Mouse (Mus musculus): Measurements from ENCODE around the gene Mrps26. TPM values are rescaled to one million over a fixed set of nuclear protein-coding genes. Genes with fewer than 3 reads are reported as not detected.
"Not testable (repeated sequence)": the region's sequence is repeated elsewhere in the genome, so short reads cannot be mapped to it uniquely, and the experiment has no call there.

Gene Mrps26
- 101 and 110 TPM in 2 replicates for polyA plus RNA-seq (2014; fragmentation: Nextera tagmentation; extraction: Ambion mirVana)

GRCm38 (mm10) chr2:130563212-130564055 is at the start of gene Mrps26:
TSS of gene Mrps26 (plus strand) at chr2:130563742.
- Histone ChIP-seq H3K27me3 (ENCODE audit: control insufficient read depth, insufficient read depth, low read length) (no peaks in the 10 kb centered on the region), H3K36me3 (ENCODE audit: control insufficient read depth, insufficient read depth, low read length) (peaks cover 12% of the 10 kb centered on the region), H3K4me1 (ENCODE audit: control insufficient read depth, insufficient read depth, low read length) (peaks cover 9% of the 10 kb centered on the region), H3K4me2 (ENCODE audit: low read depth, low read length) (peak within 1 kb of the TSS; percentile 73), H3K27ac (ENCODE audit: low read depth, low read length) (peak within 1 kb of the TSS; percentile 48), H3K9me3 (ENCODE audit: control insufficient read depth, low read length) (no peaks in the 10 kb centered on the region), H3K9ac (replicated peaks; ENCODE audit: low read depth, low read length) (peak within 1 kb of the TSS; percentile 86), H3K4me3 (ENCODE audit: low read depth, low read length) (peak within 1 kb of the TSS; percentile 91)
- ATAC-seq (ENCODE audit: low read depth) = peak; percentile 99
- WGBS = 1% methylated on average over 61 of the region's 61 CpGs

GRCm38 (mm10) chr2:130513907-130514306 is 49.6 kb upstream of the Mrps26 start:
- H3K4me2 ChIP-seq (ENCODE audit: low read depth, low read length) = no peak overlapping the region
- no peaks in the 10 kb centered on the region for H3K4me1 ChIP-seq (ENCODE audit: control insufficient read depth, insufficient read depth, low read length)
- ATAC-seq (ENCODE audit: low read depth) = no peak
- no peak overlapping the region for H3K9ac ChIP-seq (replicated peaks; ENCODE audit: low read depth, low read length)
- 96% methylated on average over 8 of the region's 8 CpGs for WGBS
- H3K36me3 ChIP-seq (ENCODE audit: control insufficient read depth, insufficient read depth, low read length) = peaks cover 5% of the 10 kb centered on the region
- no peaks in the 10 kb centered on the region for H3K9me3 ChIP-seq (ENCODE audit: control insufficient read depth, low read length)
- no peak overlapping the region for H3K27ac ChIP-seq (ENCODE audit: low read depth, low read length)
- no peaks in the 10 kb centered on the region for H3K27me3 ChIP-seq (ENCODE audit: control insufficient read depth, insufficient read depth, low read length)
- H3K4me3 ChIP-seq (ENCODE audit: low read depth, low read length) = no peak overlapping the region

GRCm38 (mm10) chr2:130515791-130516190 is 47.8 kb upstream of the Mrps26 start:
- ATAC-seq (ENCODE audit: low read depth) = no peak
- H3K27me3 ChIP-seq (ENCODE audit: control insufficient read depth, insufficient read depth, low read length) = no peaks in the 10 kb centered on the region
- H3K36me3 ChIP-seq (ENCODE audit: control insufficient read depth, insufficient read depth, low read length) = peaks cover 15% of the 10 kb centered on the region
- no peak overlapping the region for H3K27ac ChIP-seq (ENCODE audit: low read depth, low read length)
- H3K4me3 ChIP-seq (ENCODE audit: low read depth, low read length) = no peak overlapping the region
- no peaks in the 10 kb centered on the region for H3K9me3 ChIP-seq (ENCODE audit: control insufficient read depth, low read length)
- no peaks in the 10 kb centered on the region for H3K4me1 ChIP-seq (ENCODE audit: control insufficient read depth, insufficient read depth, low read length)
- no peak overlapping the region for H3K4me2 ChIP-seq (ENCODE audit: low read depth, low read length)
- no peak overlapping the region for H3K9ac ChIP-seq (replicated peaks; ENCODE audit: low read depth, low read length)
- 35% methylated on average over 5 of the region's 5 CpGs for WGBS

GRCm38 (mm10) chr2:130521927-130522326 is 41.6 kb upstream of the Mrps26 start:
- H3K4me3 ChIP-seq (ENCODE audit: low read depth, low read length) = no peak overlapping the region
- H3K27me3 ChIP-seq (ENCODE audit: control insufficient read depth, insufficient read depth, low read length) = no peaks in the 10 kb centered on the region
- no peak overlapping the region for H3K27ac ChIP-seq (ENCODE audit: low read depth, low read length)
- H3K4me1 ChIP-seq (ENCODE audit: control insufficient read depth, insufficient read depth, low read length) = no peaks in the 10 kb centered on the region
- peaks cover 30% of the 10 kb centered on the region for H3K36me3 ChIP-seq (ENCODE audit: control insufficient read depth, insufficient read depth, low read length)
- no peaks in the 10 kb centered on the region for H3K9me3 ChIP-seq (ENCODE audit: control insufficient read depth, low read length)
- no peak overlapping the region for H3K4me2 ChIP-seq (ENCODE audit: low read depth, low read length)
- WGBS = 98% methylated on average over 2 of the region's 2 CpGs
- no peak overlapping the region for H3K9ac ChIP-seq (replicated peaks; ENCODE audit: low read depth, low read length)
- ATAC-seq (ENCODE audit: low read depth) = no peak

GRCm38 (mm10) chr2:130525480-130525879 is 38.1 kb upstream of the Mrps26 start:
- H3K9me3 ChIP-seq (ENCODE audit: control insufficient read depth, low read length); H3K4me3 ChIP-seq (ENCODE audit: low read depth, low read length); H3K27ac ChIP-seq (ENCODE audit: low read depth, low read length); H3K9ac ChIP-seq (replicated peaks; ENCODE audit: low read depth, low read length); H3K27me3 ChIP-seq (ENCODE audit: control insufficient read depth, insufficient read depth, low read length); ATAC-seq (ENCODE audit: low read depth); H3K4me1 ChIP-seq (ENCODE audit: control insufficient read depth, insufficient read depth, low read length); H3K4me2 ChIP-seq (ENCODE audit: low read depth, low read length): not testable (repeated sequence)
- H3K36me3 ChIP-seq (ENCODE audit: control insufficient read depth, insufficient read depth, low read length) = peaks cover 22% of the 10 kb centered on the region
- WGBS = 96% methylated on average over 3 of the region's 4 CpGs

GRCm38 (mm10) chr2:130528457-130528856 is 35.1 kb upstream of the Mrps26 start:
- Histone ChIP-seq H3K36me3 (ENCODE audit: control insufficient read depth, insufficient read depth, low read length) (peaks cover 21% of the 10 kb centered on the region), H3K9me3 (ENCODE audit: control insufficient read depth, low read length) (no peaks in the 10 kb centered on the region), H3K9ac (replicated peaks; ENCODE audit: low read depth, low read length) (no peak overlapping the region), H3K4me1 (ENCODE audit: control insufficient read depth, insufficient read depth, low read length) (no peaks in the 10 kb centered on the region), H3K27me3 (ENCODE audit: control insufficient read depth, insufficient read depth, low read length) (no peaks in the 10 kb centered on the region), H3K4me3 (ENCODE audit: low read depth, low read length) (no peak overlapping the region), H3K27ac (ENCODE audit: low read depth, low read length) (no peak overlapping the region), H3K4me2 (ENCODE audit: low read depth, low read length) (no peak overlapping the region)
- ATAC-seq (ENCODE audit: low read depth) = no peak
- WGBS = 87% methylated on average over 6 of the region's 6 CpGs

GRCm38 (mm10) chr2:130529290-130529689 is 34.3 kb upstream of the Mrps26 start:
- Histone ChIP-seq H3K27me3 (ENCODE audit: control insufficient read depth, insufficient read depth, low read length) (no peaks in the 10 kb centered on the region), H3K9me3 (ENCODE audit: control insufficient read depth, low read length) (no peaks in the 10 kb centered on the region), H3K27ac (ENCODE audit: low read depth, low read length) (no peak overlapping the region), H3K4me3 (ENCODE audit: low read depth, low read length) (no peak overlapping the region), H3K36me3 (ENCODE audit: control insufficient read depth, insufficient read depth, low read length) (peaks cover 28% of the 10 kb centered on the region), H3K4me2 (ENCODE audit: low read depth, low read length) (no peak overlapping the region), H3K4me1 (ENCODE audit: control insufficient read depth, insufficient read depth, low read length) (no peaks in the 10 kb centered on the region), H3K9ac (replicated peaks; ENCODE audit: low read depth, low read length) (no peak overlapping the region)
- 100% methylated on average over 2 of the region's 2 CpGs for WGBS
- ATAC-seq (ENCODE audit: low read depth) = no peak

- no peak overlapping the region for H3K27ac ChIP-seq (ENCODE audit: low read depth, low read length)
- peaks cover 28% of the 10 kb centered on the region for H3K36me3 ChIP-seq (ENCODE audit: control insufficient read depth, insufficient read depth, low read length)
- no peaks in the 10 kb centered on the region for H3K27me3 ChIP-seq (ENCODE audit: control insufficient read depth, insufficient read depth, low read length)
- WGBS = 89% methylated on average over 7 of the region's 7 CpGs
- no peak overlapping the region for H3K9ac ChIP-seq (replicated peaks; ENCODE audit: low read depth, low read length)
- H3K4me1 ChIP-seq (ENCODE audit: control insufficient read depth, insufficient read depth, low read length) = no peaks in the 10 kb centered on the region
- H3K9me3 ChIP-seq (ENCODE audit: control insufficient read depth, low read length) = no peaks in the 10 kb centered on the region
- ATAC-seq (ENCODE audit: low read depth) = no peak
- H3K4me2 ChIP-seq (ENCODE audit: low read depth, low read length) = no peak overlapping the region
- no peak overlapping the region for H3K4me3 ChIP-seq (ENCODE audit: low read depth, low read length)
Measured at GRCm38 (mm10) chr2:130529925-130530324, 33.6 kb upstream of the Mrps26 start.

- no peak for ATAC-seq (ENCODE audit: low read depth)
- Histone ChIP-seq H3K9me3 (ENCODE audit: control insufficient read depth, low read length) (no peaks in the 10 kb centered on the region), H3K4me1 (ENCODE audit: control insufficient read depth, insufficient read depth, low read length) (no peaks in the 10 kb centered on the region), H3K4me2 (ENCODE audit: low read depth, low read length) (no peak overlapping the region), H3K27ac (ENCODE audit: low read depth, low read length) (no peak overlapping the region), H3K36me3 (ENCODE audit: control insufficient read depth, insufficient read depth, low read length) (peaks cover 22% of the 10 kb centered on the region), H3K4me3 (ENCODE audit: low read depth, low read length) (no peak overlapping the region), H3K27me3 (ENCODE audit: control insufficient read depth, insufficient read depth, low read length) (no peaks in the 10 kb centered on the region), H3K9ac (replicated peaks; ENCODE audit: low read depth, low read length) (no peak overlapping the region)
- 97% methylated on average over 2 of the region's 2 CpGs for WGBS
Measured at GRCm38 (mm10) chr2:130532201-130532600, 31.3 kb upstream of the Mrps26 start.
